Mouse (Mus musculus): ENCODE results near the gene Wdr13. TPM values are rescaled to one million over a fixed set of nuclear protein-coding genes. Genes with fewer than 3 reads are reported as not detected.

The Wdr13 gene
- 22.2 to 44.8 TPM (median 28.6 TPM) in 3 replicates for total RNA-seq (2017)

DNA sequence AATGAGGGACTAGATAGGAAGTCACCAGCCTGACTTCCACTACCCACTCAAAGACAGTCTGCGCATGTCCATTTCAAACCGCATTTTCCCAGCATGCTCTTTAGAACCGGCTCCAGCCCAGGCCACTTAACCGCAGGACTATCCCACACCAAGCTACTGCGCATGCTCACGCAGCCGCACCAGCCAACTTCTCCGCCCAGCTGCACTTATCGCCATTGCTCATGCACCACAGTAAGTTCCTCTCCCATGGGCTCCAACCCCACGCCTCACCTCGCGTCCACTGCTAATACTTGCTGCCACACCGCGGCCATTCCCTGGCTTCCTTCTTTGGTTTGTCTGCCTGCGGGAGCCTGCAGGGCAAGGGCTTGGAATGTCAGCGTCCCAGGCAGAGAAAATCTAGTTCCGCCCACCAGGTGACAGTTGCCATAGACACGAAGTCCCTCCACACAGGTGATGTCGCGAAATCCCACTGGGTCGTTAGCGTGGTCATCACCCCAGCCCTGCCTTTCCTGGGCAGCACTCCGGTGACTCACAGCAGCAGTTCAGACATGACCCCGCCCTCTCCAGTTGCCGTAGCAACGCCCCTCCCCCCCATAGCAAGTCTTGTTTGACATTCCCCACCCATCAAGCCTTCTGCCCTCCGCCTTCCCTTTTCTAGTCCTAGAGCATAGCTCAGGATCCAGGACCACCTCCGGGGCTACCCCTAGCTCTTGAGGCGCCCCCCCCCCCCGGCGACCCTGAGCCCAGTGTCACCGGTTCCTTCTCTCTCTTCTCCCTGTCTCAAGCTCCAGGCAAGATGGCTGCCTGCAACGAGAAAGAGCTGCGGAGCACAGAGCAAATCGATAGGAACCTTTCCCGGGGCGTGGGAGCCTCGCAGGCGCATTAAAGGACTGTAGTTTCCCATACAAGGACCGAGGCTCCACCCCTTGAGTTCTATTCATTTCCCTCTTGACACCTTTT lies at the start of gene Wdr13:
Gene Wdr13, minus strand, starts transcription at position 876 of the 960 bp plus-strand sequence.
- peak; percentile 93 for ATAC-seq (replicated peaks; ENCODE audit: insufficient number of reproducible peaks, low FRiP score, low TSS enrichment, poor library complexity, severe bottlenecking)

DNA sequence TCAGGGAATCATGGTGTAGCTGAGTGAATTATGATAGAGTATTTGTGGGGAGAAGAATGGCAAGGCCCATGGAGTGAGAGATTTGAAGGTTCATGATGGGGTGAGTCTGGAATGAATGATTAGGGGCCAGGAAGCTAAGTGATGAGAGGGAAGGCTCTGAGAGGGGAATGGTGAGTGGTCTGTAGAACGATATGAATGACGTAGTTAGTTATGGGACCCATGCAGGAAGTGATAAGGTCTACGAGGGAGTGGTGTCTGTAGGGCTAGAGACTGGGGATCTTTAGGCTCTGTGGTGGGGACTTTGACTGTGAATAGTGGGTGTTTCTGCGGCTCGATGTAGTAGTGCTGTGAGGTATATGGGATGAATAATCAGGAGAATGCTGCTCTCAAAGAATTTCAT lies 47.0 kb upstream of the Wdr13 start:
- no peak for ATAC-seq (replicated peaks; ENCODE audit: insufficient number of reproducible peaks, low FRiP score, low TSS enrichment, poor library complexity, severe bottlenecking)

DNA sequence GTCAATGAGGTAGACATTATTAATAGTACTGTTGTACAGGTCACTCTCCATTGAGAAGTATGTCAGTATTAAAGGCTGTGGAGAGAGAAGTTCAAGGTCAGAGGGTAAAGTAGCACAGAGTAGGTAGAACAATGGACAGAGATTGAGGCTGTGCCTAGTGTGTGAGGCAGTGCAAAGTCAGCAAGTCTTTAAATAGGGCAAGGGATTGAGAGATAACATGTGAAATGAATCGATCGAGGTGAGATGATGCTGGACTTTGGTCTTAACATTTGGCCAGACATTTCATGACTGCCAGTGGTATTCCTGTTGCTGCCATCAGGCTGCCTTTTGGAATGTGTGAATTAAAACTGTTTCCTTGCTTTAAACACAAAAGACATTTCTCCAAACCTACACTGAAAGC lies 46.2 kb upstream of the Wdr13 start:
- no peak for ATAC-seq (replicated peaks; ENCODE audit: insufficient number of reproducible peaks, low FRiP score, low TSS enrichment, poor library complexity, severe bottlenecking)

GRCm38 (mm10) chrX:8175504-8176385 lies 43.1 kb upstream of the Wdr13 start, which contains the start of gene Tbc1d25:
TSS of gene Tbc1d25 (minus strand) at chrX:8176181.
- peak; percentile 92 for ATAC-seq (replicated peaks; ENCODE audit: insufficient number of reproducible peaks, low FRiP score, low TSS enrichment, poor library complexity, severe bottlenecking)

DNA sequence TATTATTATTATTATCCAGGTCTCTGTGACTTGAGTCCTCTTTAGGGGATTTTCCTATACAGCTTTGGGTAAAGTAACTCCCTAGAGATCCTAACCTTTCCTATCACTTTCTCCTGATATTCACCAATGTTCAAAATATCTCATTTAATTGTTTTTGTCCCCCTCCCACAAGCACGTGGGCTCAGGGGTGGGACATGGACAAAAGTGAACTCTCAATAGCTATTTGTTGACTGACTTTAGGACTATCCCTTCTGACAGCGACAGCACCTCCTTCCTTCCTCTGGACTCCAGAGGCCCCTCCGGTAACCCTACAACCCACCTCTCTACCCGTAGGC lies 42.4 kb upstream of the Wdr13 start:
- no peak for ATAC-seq (replicated peaks; ENCODE audit: insufficient number of reproducible peaks, low FRiP score, low TSS enrichment, poor library complexity, severe bottlenecking)

DNA sequence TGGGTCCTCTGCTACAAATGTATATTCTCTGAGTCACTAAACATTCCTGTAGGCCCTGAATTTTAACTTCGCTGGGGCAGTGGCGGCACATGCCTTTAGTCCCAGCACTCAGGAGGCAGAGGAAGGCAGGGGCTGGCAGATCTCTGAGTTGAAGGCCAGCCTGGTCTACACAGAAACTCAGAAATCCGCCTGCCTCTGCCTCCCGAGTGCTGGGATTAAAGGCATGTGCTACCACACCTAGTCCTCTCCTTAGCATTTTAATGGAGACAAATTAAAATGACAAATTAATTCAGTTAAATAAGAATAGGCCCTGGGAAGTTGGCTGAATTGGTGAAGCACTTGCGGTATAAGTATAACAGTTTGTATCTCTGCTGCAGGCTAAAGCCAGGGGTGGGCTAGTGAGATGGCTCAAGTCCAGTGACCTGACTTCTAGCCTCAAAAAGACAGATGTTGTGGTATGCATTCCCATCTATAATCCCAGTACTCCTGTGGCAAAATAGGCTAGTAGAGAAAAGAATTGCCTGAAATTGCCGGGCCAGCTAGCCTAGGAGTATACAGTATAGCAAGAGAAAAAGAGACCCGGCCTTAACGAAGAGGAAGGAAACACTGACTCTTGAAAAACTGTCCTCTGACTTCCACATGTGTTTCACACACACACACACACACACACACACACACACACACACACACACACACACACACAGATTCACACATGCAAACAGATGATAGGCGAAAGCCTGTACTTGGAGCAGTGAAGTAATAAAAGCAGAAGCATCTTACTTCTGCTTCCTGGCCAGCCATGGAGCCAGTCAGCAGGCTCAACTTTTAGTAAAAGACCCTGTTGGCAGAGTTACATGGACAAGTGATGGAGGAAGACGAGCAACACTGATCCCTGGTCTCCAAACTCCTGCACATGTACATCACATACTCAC lies 35.3 kb upstream of the Wdr13 start:
- peak; percentile 53; the same call in 1 of the 2 replicates for ATAC-seq (replicated peaks; ENCODE audit: insufficient number of reproducible peaks, low FRiP score, low TSS enrichment, poor library complexity, severe bottlenecking)

- no peak for ATAC-seq (replicated peaks; ENCODE audit: insufficient number of reproducible peaks, low FRiP score, low TSS enrichment, poor library complexity, severe bottlenecking)
Observed at GRCm38 (mm10) chrX:8164471-8164870, 31.8 kb upstream of the Wdr13 start.

DNA sequence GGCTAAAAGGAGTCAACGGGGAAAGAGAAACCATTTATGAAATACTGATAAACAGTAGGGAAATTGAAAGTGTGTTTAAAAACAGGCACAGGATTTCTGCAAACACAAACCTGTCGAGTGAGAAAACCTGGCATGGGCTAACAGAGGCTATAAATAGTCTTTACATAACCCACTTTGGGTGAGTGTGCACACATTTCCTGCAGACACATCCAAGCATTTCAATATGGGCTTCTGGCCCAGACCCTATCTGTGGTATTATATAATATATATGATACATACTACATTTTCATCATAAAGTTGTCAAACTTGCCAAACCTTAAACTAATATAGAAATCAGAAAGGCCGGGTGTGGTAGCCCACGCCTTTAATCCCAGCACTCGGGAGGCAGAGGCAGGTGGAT lies 30.4 kb upstream of the Wdr13 start:
- no peak for ATAC-seq (replicated peaks; ENCODE audit: insufficient number of reproducible peaks, low FRiP score, low TSS enrichment, poor library complexity, severe bottlenecking)

DNA sequence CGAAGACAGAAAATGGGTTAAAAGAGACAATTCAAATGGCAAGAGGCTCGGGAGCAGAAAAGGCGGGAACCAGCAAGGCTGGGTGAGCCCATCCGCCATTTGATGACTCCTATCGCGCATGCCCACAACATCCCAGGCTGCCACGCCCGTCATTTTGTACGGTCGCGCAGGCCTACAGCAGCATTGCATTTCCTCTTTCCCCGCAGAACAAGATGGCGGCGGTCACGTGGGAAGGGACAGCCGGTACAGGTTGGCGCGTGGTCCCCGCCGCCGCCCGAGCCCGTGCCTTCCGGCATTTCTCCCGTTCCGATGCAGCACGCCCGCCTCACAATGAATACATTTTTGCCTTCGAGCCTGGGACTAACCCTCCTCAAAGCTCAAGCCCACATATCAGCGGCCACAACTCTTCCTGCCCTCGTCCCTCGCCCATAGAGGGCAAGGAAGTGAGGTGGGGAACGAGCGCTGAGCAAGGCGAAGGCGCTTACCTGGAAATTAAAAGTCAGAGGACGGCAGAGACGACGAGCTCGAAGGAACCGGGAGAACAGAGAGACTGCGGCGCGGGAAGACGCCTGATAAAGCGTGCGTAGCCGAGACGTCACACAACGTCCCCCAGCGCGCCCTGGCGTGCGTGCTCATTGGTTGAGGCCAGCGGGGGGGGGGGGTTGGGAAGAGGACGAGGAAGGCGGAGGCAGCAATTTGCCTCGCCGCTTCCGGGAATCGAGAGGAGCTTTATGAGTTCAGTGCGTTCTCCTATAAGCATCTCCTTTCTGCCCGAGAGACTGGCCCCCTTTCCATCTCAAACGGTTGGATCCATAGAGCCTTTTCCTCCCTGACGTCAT lies 12.7 kb upstream of the Wdr13 start, which contains the start of gene Rbm3:
Gene Rbm3, minus strand, starts transcription at position 728 of the 839 bp plus-strand sequence.
- peak; percentile 89 for ATAC-seq (replicated peaks; ENCODE audit: insufficient number of reproducible peaks, low FRiP score, low TSS enrichment, poor library complexity, severe bottlenecking)

GRCm38 (mm10) chrX:8143750-8144149 lies 11.1 kb upstream of the Wdr13 start:
- ATAC-seq (replicated peaks; ENCODE audit: insufficient number of reproducible peaks, low FRiP score, low TSS enrichment, poor library complexity, severe bottlenecking), result no peak

GRCm38 (mm10) chrX:8142948-8143347 lies 10.3 kb upstream of the Wdr13 start:
- ATAC-seq (replicated peaks; ENCODE audit: insufficient number of reproducible peaks, low FRiP score, low TSS enrichment, poor library complexity, severe bottlenecking), result no peak

GRCm38 (mm10) chrX:8141058-8141457 lies 8.4 kb upstream of the Wdr13 start:
- no peak for ATAC-seq (replicated peaks; ENCODE audit: insufficient number of reproducible peaks, low FRiP score, low TSS enrichment, poor library complexity, severe bottlenecking)

DNA sequence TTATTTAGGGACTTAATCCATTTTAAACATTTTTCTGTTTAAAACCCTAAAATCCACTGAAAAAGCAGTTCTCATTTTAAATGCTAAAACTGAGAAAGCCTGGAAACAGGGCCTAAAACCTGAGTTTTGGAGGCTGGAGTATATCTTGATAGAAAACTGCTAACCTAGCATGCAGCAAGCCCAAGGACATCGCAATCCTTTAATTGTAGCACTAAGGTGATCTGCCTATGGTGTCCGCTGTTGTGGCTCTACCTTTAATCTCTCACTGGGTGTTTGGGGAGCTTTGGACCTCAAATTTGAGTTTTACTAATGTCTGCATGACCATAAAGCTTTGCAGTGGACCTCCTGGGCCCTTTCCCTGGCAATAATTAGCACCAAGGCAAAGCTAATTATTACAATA lies 7.8 kb upstream of the Wdr13 start:
- no peak for ATAC-seq (replicated peaks; ENCODE audit: insufficient number of reproducible peaks, low FRiP score, low TSS enrichment, poor library complexity, severe bottlenecking)

DNA sequence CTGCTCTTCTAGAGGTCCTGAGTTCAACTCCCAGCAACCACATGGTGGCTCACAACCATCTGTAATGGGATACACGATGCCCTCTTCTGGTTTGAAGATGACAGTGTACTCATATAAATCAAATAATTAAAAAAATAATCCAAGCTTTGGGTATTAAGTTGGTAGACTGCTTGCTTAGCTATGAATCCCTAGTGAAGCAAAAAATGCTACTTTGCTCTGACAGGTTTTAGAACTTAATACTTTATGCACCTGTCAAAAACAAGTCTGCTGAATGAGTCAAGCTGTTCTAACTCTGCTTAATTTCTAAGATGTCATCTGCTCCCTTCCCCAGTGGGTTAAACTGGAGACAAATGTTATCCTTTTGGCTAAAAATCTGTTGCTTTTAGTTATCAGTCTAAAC lies 6.8 kb upstream of the Wdr13 start:
- ATAC-seq (replicated peaks; ENCODE audit: insufficient number of reproducible peaks, low FRiP score, low TSS enrichment, poor library complexity, severe bottlenecking), result no peak

- ATAC-seq (replicated peaks; ENCODE audit: insufficient number of reproducible peaks, low FRiP score, low TSS enrichment, poor library complexity, severe bottlenecking), result no peak
Observed at GRCm38 (mm10) chrX:8135886-8136285, 3.2 kb upstream of the Wdr13 start.

DNA sequence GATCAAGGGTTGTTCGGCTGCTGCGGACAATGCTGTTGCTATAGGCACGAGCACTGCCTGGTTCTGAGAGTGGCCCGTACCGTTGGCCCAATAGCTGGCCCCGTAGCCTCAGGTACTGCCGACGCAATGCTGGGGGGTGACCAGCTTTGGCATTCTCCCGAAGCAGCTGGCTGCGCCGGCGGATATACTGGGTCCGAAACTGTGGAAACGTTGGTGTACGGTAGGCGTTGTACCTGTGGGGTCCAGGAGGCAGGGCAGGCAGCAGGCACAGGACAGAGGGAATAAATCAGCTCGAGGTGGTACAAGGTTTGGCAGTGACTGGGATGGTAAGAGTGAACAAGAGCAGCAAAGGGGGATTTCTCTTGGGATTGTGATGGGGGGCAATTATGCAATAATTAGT lies 1.3 kb downstream of the Wdr13 start:
- ATAC-seq (replicated peaks; ENCODE audit: insufficient number of reproducible peaks, low FRiP score, low TSS enrichment, poor library complexity, severe bottlenecking), result no peak

- 0 out of 2 replicates have a peak, but pooled peaks have one; percentile 31 for ATAC-seq (replicated peaks; ENCODE audit: insufficient number of reproducible peaks, low FRiP score, low TSS enrichment, poor library complexity, severe bottlenecking)
Observed at GRCm38 (mm10) chrX:8125235-8125634, 7.5 kb downstream of the Wdr13 start.

Data from monocyte, adult 5-6 weeks (primary cell).